Mouse (Mus musculus) limb, embryonic 14.5 days (tissue): ENCODE results near the gene Cldn20. TPM values are rescaled to one million over a fixed set of nuclear protein-coding genes. Genes with fewer than 3 reads are reported as not detected.

Source experiments
- ATAC-seq: fragments of 200-750 bp; cut with Nextera tagmentation; 2 replicates; pipeline ENCODE4 v1.8.0; 2017; ENCODE audit warnings: low read depth, moderate number of reproducible peaks, moderate TSS enrichment; ENCODE audit not compliant: low FRiP score
- DNase-seq: peaks from one replicate; pipeline ENCODE4 v3.0.0-alpha.2; 2015; ENCODE audit warnings: low spot score
- H3K27ac ChIP-seq: fragments of 300-500 bp; sonication (generic); replicated peaks from 2 replicates; pipeline ENCODE4 v1.5.1; 2014; ENCODE audit warnings: low read depth, mild to moderate bottlenecking, low read length, moderate library complexity, mixed read lengths
- H3K27me3 ChIP-seq: fragments of 300-500 bp; sonication (generic); 2 replicates; pipeline ENCODE4 v1.6.1; 2014; ENCODE audit warnings: low read length, mixed read lengths; ENCODE audit not compliant: control insufficient read depth, insufficient read depth
- H3K36me3 ChIP-seq: fragments of 300-500 bp; sonication (generic); 2 replicates; pipeline ENCODE4 v1.6.1; 2014; ENCODE audit warnings: mild to moderate bottlenecking, low read length, moderate library complexity, mixed read lengths; ENCODE audit not compliant: control insufficient read depth, insufficient read depth
- H3K4me1 ChIP-seq: fragments of 300-500 bp; sonication (generic); 2 replicates; pipeline ENCODE4 v1.6.1; 2014; ENCODE audit warnings: antibody characterized with exemption, low read length, mixed read lengths; ENCODE audit not compliant: control insufficient read depth, insufficient read depth
- H3K4me2 ChIP-seq: fragments of 300-500 bp; sonication (generic); replicated peaks from 2 replicates; pipeline ENCODE4 v1.6.1; 2014; ENCODE audit warnings: low read depth, mild to moderate bottlenecking, low read length, moderate library complexity; ENCODE audit not compliant: severe bottlenecking
- H3K4me3 ChIP-seq: fragments of 300-500 bp; sonication (generic); replicated peaks from 2 replicates; pipeline ENCODE4 v1.5.1; 2014; ENCODE audit warnings: low read length
- H3K9ac ChIP-seq: fragments of 300-500 bp; sonication (generic); 2 replicates; pipeline ENCODE4 v1.6.1; 2014; ENCODE audit warnings: mild to moderate bottlenecking, low read depth, low read length, moderate library complexity; ENCODE audit not compliant: severe bottlenecking
- H3K9me3 ChIP-seq: fragments of 300-500 bp; sonication (generic); 2 replicates; pipeline ENCODE4 v1.6.1; 2016; ENCODE audit warnings: low read length; ENCODE audit not compliant: control insufficient read depth
- POLR2A ChIP-seq: fragments of 200-500 bp; IDR thresholded peaks from 2 replicates; pipeline ENCODE4 v1.8.0; 2012; ENCODE audit warnings: inconsistent platforms, mild to moderate bottlenecking, moderate library complexity, borderline replicate concordance; ENCODE audit not compliant: insufficient read depth, insufficient read length; ENCODE audit errors: extremely low read depth
- WGBS: fragments of 180-500 bp; shearing (Covaris S2); extraction: QIAGEN DNeasy Blood & Tissue Kit; methylation state at CpG from one replicate; pipeline ENCODE4 v1.1.7; 2014; 5-methylcytosine and 5-hydroxymethylcytosine counted together
- polyA plus RNA-seq, 2 experiments: library from polyadenylated mRNA; depleted of rRNA in 1 of 2; stranded (reverse) in 1 of 2; unstranded in 1 of 2; fragments of >200 nt; fragmentation: Nextera tagmentation in 1 of 2; extraction: Ambion mirVana in 1 of 2; gene quantifications; 2 replicates each; pipeline versions ENCODE4 v1.2.1 to v1.2.3; 2012 to 2014

The Cldn20 gene
- polyA plus RNA-seq, 2 experiments: 1.0 TPM; not detected in 1

DNA sequence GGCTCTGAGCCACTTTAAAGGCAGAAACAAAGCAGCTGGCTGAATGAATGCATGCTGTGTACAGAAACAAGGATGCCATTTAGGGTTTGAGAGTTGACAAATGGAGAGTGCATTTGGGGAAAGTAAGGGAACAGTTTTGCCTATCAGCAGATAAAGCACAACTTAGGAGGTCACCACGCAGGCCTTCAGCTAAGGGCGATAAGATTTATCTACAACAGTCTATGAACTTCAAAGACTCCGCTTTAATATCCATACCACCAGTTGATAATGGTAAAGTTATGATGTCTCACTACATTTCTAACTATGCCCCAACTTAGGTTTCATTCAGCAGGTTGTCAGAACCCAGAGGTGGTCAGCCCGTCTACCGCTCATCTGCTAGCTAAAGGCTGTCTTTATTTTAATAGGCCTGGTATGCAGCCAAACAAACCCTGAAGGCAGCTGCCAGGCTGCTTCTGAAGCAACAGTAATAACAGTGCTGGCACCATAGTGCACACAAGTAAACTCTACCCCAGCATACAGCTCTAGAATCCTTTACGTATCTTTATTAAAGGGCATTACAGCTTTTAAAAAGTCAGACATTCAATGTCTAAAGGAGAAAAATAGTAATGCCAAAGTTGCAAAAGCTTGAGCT lies 4.4 kb upstream of the Cldn20 start:
- Histone ChIP-seq H3K9me3 (no peaks in the 10 kb centered on the region), H3K27ac (no peak overlapping the region), H3K4me1 (peaks cover 5% of the 10 kb centered on the region; the same call in 1 of the 2 replicates), H3K36me3 (peaks cover 12% of the 10 kb centered on the region), H3K4me2 (no peak overlapping the region), H3K4me3 (no peak overlapping the region), H3K27me3 (no peaks in the 10 kb centered on the region), H3K9ac (no peak overlapping the region)
- 72% methylated on average over 6 of the region's 6 CpGs for WGBS
- DNase-seq (no peak), ATAC-seq (no peak)
- no peak for TF ChIP-seq POLR2A

- no peak overlapping the region for H3K4me3 ChIP-seq
- no peak overlapping the region for H3K27ac ChIP-seq
- H3K36me3 ChIP-seq: peaks cover 12% of the 10 kb centered on the region
- H3K9me3 ChIP-seq: no peaks in the 10 kb centered on the region
- H3K4me2 ChIP-seq: no peak overlapping the region
- no peak for TF ChIP-seq POLR2A
- DNase-seq: no peak
- H3K27me3 ChIP-seq: no peaks in the 10 kb centered on the region
- WGBS: 51% methylated on average over 3 of the region's 3 CpGs
- H3K4me1 ChIP-seq: peaks cover 5% of the 10 kb centered on the region; the same call in 1 of the 2 replicates
- no peak for ATAC-seq
- H3K9ac ChIP-seq: no peak overlapping the region
Observed at GRCm38 (mm10) chr17:3529523-3529922, 2.8 kb upstream of the Cldn20 start.

DNA sequence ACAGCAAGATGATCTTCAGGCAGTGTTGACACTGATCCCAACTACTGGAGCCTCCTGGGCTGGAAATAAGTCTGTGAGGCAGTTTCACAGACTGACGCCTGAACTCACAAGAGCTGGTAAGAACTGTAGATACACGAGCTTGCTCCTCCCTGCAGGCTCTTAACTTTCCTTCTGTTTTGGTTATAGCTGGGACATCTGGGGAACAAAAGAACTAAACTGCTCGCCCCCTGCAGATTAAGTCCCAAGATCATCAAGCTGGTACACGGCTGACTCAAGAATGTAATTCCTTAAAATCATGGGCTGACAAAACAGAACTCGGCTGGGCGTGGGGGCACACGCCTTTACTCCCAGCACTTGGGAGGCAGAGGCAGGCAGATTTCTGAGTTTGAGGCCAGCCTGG lies 1.8 kb upstream of the Cldn20 start:
- no peaks in the 10 kb centered on the region for H3K27me3 ChIP-seq
- no peak overlapping the region for H3K27ac ChIP-seq
- ATAC-seq (no peak), DNase-seq (no peak)
- no peaks in the 10 kb centered on the region for H3K9me3 ChIP-seq
- H3K9ac ChIP-seq: no peak overlapping the region
- TF ChIP-seq POLR2A: no peak
- peaks cover 5% of the 10 kb centered on the region; the same call in 1 of the 2 replicates for H3K4me1 ChIP-seq
- 66% methylated on average over 7 of the region's 7 CpGs for WGBS
- H3K4me2 ChIP-seq: no peak overlapping the region
- no peak overlapping the region for H3K4me3 ChIP-seq
- H3K36me3 ChIP-seq: peaks cover 14% of the 10 kb centered on the region

DNA sequence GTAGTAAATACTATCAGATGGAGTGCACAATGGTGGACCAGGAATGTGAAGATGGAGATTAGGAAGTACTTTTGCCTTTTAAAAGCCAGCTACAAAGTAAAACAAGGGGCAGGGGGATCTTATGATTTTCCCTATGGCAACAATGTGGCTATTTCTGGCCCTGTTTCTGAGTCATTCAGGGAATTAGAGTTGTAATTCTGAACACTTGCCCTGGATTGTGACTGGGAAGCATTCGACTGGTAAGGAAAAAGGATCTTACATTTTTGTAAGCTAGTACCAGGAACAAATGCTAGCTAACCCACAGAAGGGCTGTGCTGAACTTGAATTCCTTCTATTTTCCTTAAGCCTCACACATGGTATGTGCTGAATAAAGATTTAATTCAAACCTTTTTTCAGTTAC lies 713 bp upstream of the Cldn20 start:
- Histone ChIP-seq H3K4me1 (peaks cover 5% of the 10 kb centered on the region; the same call in 1 of the 2 replicates), H3K9ac (no peak overlapping the region), H3K36me3 (peaks cover 14% of the 10 kb centered on the region), H3K27ac (no peak overlapping the region), H3K4me3 (no peak overlapping the region), H3K4me2 (no peak overlapping the region), H3K27me3 (no peaks in the 10 kb centered on the region), H3K9me3 (no peaks in the 10 kb centered on the region)
- TF ChIP-seq POLR2A: no peak
- WGBS: 64% methylated on average over 1 of the region's 1 CpGs
- DNase-seq (no peak), ATAC-seq (no peak; the same call in 1 of the 2 replicates)

GRCm38 (mm10) chr17:3533425-3533824 lies 1.1 kb downstream of the Cldn20 start:
- TF ChIP-seq POLR2A: no peak
- DNase-seq: peak; percentile 60
- H3K4me2 ChIP-seq: no peak overlapping the region
- H3K9ac ChIP-seq: no peak overlapping the region
- H3K4me3 ChIP-seq: no peak overlapping the region
- no peaks in the 10 kb centered on the region for H3K9me3 ChIP-seq
- peaks cover 5% of the 10 kb centered on the region; the same call in 1 of the 2 replicates for H3K4me1 ChIP-seq
- ATAC-seq: no peak
- H3K36me3 ChIP-seq: peaks cover 14% of the 10 kb centered on the region
- H3K27me3 ChIP-seq: no peaks in the 10 kb centered on the region
- H3K27ac ChIP-seq: no peak overlapping the region
- 18% methylated on average over 1 of the region's 1 CpGs for WGBS

- Histone ChIP-seq H3K4me2 (no peak overlapping the region), H3K4me3 (no peak overlapping the region), H3K27me3 (no peaks in the 10 kb centered on the region), H3K9me3 (no peaks in the 10 kb centered on the region), H3K27ac (no peak overlapping the region), H3K4me1 (no peaks in the 10 kb centered on the region), H3K9ac (no peak overlapping the region), H3K36me3 (peaks cover 12% of the 10 kb centered on the region; the same call in 1 of the 2 replicates)
- no peak for TF ChIP-seq POLR2A
- DNase-seq (no peak), ATAC-seq (no peak)
- WGBS: 93% methylated on average over 2 of the region's 2 CpGs
Observed at GRCm38 (mm10) chr17:3540304-3540703, 8.0 kb downstream of the Cldn20 start.
